Mouse (Mus musculus): ENCODE data around the gene Ctla2a.
A peak's percentile ranks its signal among the peaks of the same experiment; 100 is the strongest.
"Not testable (repeated sequence)": the region's sequence is repeated elsewhere in the genome, so short reads cannot be mapped to it uniquely, and the experiment has no call there.

Ctla2a gene

DNA sequence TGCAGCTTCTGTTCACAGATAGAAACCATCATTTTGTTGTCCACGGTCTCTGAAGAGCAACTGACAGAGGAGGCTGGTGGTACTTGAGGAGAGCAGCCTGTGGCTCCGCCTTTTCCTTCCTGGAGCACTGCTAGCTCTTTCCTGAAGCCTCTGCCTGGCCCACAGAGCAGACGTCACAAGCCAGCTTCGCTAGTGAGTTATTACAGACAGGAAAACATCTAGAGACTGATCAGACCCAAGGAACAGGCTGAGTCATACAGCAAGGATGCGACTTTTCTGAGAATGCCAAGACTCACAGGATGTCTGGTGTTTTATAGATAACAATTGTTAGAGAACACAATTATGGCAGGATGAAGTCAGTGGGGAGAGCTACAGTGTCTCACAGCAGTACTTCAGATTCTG is at the start of gene Ctla2a, which contains the start of gene Gm49391:
Gene Ctla2a, minus strand, starts transcription at position 126 of the 402 bp plus-strand sequence.
Gene Gm49391, minus strand, starts transcription at position 72 of the 402 bp plus-strand sequence.
- DNase-seq: peak; percentile 64

DNA sequence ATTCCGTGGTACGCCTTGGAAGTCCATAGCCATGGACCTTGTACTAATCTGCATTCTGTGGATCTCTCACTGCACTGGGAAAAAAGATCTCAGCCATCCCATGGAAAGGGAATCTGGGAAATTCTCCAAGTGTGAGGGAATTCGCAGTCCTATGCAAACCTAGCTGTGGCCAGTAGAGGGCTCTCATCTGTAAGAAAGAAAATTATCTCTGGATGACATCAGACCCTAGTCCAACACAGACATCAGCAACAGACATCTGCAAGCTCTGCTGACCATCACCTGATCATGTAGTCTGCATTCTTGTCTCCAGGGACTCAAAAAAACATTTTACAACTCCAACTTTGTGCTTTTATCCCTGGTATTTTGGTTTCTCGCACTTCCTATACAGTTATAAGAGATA is 35.9 kb upstream of the Ctla2a start:
- not testable (repeated sequence) for DNase-seq

DNA sequence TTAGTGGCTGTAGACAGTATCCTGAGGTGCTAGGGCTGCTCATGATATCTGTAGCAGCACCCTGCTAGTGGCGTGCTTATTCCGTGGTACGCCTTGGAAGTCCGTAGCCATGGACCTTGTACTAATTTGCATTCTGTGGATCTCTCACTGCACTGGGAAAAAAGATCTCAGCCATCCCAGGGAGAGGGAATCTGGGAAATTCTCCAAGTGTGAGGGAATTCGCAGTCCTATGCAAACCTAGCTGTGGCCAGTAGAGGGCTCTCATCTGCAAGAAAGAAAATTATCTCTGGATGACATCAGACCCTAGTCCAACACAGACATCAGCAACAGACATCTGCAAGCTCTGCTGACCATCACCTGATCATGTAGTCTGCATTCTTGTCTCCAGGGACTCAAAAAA is 27.6 kb upstream of the Ctla2a start:
- not testable (repeated sequence) for DNase-seq

DNA sequence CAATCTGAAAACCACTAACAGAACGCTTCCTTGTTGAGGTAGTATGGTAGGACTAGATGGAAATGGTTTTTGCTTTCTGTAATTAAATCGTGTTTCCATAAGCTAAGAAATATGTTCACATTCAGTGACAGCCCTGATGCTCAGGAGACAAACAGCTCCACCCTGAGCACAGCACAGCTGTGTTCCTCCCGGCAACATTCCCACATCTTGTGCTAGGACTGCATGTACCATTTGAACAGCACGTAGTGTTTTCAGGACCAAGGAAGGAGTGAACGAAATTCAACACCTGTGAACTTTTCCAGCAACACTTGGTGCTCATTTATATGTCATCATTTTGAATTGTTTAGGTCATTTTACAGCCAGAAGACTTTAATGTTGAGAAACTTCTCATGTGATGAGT is 25.3 kb upstream of the Ctla2a start:
- DNase-seq: no peak

DNA sequence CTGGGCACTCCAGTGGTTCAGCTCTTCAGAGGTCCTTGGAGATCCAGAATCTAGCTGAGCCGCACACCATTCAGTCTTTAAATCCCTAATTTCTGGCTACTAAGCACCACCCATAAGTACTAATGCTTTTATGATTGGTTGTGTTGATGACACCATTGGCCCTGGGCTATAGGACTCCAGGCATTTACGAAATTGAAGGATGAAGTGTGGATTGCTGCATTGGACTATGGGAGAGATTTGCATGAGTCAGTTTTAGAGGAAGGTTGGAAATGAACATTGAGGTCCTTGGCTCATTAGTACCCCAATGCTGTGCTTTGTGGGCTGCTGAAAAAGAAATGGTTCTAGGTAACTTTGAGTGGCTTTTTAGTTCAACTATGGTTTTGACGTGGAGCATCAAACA is 5.5 kb upstream of the Ctla2a start, which contains the start of gene Tpbpa:
Gene Tpbpa, minus strand, starts transcription at position 101 of the 400 bp plus-strand sequence.
- DNase-seq: not testable (repeated sequence)

DNA sequence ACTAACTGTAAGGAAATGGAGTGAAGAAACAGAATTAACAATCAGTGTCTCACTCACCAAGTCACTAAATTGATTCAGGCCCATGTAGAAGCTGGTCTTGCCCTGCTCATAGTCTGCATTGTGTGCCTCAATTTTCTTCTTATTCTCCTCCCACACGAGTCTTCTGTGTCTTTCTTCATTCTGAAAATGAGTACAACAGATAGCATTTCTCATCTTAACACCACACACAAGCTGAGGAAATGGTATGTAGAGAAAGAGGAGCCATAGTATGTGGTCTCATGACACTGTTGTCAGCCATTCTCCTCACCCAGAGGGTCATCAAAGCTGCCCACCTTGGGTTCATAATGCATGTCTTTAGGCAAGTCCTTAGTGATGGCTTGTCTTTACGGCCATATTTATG is 935 bp downstream of the Ctla2a start, which contains the start of gene Gm49393:
Gene Gm49393, minus strand, starts transcription at position 101 of the 400 bp plus-strand sequence.
- not testable (repeated sequence) for DNase-seq

DNA sequence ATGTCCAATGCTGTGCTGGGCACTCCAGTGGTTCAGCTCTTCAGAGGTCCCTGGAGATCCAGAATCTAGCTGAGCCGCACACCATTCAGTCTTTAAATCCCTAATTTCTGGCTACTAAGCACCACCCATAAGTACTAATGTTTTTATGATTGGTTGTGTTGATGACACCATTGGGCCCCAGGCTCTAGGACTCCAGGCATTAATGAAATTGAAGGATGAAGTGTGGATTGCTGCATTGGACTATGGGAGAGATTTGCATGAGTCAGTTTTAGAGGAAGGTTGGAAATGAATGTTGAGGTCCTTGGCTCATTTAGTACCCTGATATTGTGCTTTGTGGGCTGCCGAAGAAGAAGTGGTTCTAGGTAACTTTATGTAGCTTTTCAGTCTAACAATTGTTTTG is 31.6 kb downstream of the Ctla2a start, which contains the start of gene Tpbpb:
Gene Tpbpb, minus strand, starts transcription at position 101 of the 400 bp plus-strand sequence.
- DNase-seq: not testable (repeated sequence)

DNA sequence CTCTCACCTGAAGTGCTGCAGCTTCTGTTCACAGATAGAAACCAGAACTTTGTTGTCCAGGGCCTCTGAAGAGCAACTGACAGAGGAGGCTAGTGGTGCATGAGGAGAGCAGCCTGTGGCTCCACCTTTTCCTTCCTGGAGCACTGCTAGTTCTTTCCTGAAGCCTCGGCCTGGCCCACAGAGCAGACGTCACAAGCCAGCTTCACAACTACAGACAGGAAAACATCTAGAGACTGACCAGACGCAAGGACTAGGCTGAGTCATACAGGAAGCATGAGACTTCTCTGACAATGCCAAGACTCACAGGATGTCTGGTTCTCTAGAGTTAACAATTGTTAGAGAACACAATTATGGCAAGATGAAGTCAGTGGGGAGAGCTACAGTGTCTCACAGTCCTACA is 39.1 kb downstream of the Ctla2a start, which contains the start of gene Ctla2b:
Gene Ctla2b, minus strand, starts transcription at position 120 of the 400 bp plus-strand sequence.
- peak; percentile 61 for DNase-seq

DNA sequence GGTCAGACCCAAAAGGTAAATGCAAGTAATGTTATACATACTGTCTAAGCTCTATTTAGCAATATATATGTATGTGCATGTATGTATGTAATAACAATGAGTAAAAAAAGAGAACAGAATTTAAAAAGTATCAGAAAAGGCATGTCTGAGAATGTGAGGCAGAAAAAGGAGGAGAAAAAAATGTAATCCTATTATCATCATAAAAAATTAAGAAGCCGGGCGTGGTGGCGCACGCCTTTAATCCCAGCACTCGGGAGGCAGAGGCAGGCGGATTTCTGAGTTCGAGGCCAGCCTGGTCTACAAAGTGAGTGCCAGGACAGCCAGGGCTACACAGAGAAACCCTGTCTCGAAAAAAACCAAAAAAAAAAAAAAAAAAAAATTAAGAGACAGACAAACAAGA is 39.6 kb downstream of the Ctla2a start, which contains the start of gene Gm49392:
Gene Gm49392, minus strand, starts transcription at position 101 of the 400 bp plus-strand sequence.
- DNase-seq: not testable (repeated sequence)

DNA sequence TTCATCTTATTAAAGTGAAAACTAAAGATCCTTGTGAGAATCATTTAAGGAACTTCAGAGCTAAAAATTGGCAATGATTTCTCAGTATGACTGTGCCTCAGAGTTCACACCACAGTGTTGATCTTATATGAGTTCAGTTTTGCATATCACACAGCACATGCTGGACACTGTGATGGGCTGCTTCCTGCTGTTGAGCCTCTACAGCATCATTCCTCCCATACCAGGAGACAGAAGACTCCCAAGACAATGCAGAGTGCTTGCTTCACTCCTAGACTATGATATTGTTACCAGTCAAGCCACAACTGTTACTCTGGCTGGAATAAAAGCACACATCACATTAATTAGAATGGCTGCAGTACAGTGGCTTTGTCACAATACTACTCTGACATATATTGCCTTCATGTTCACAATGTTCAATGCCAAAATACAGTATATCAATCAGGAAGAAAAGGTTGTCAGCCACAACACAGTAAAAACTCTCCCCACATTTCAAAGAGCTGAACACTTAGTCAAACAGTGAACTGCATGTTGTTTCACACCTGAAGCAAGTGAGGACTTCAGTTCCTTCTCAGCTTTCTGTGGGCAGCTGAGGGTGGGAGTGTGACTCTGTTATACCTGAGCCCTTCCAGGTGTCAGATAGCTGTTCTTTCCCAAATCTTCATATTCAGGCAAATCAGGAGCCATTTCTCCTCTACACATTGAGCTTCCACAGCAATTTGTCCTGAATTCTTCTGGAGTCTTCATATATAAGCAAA is 40.8 kb downstream of the Ctla2a start:
- DNase-seq: no peak

DNA sequence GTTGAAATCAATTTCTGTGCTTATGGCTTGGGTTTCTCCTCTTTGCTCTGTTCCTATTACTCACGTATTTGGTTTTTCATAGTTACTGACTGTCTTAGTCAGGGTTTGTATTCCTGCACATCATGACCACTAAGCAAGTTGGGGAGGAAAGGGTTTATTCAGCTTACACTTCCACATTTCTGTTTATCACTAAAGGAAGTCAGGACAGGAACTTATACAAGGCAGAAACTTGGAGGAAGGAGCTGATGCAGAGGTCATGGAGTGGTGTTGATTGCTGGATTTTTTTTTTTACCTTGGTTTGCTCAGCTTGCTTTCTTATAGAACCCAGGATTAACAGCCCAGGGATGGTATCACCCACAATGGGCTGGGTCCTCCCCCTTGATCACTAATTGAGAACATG is 44.1 kb downstream of the Ctla2a start:
- no peak for DNase-seq
